Mouse (Mus musculus) stomach, adult 2 months (tissue): ENCODE results near the gene Senp7. TPM values are rescaled to one million over a fixed set of nuclear protein-coding genes. Genes with fewer than 3 reads are reported as not detected.

ENCODE experiments used
- polyA plus RNA-seq: library from polyadenylated mRNA; depleted of rRNA; stranded (reverse); fragments of >200 nt; gene quantifications from 2 replicates; pipeline ENCODE4 v1.2.3, GENCODE M21; 2012; rRNA removed

Gene Senp7
- 0.11 and 0.36 TPM in 2 replicates for polyA plus RNA-seq

DNA sequence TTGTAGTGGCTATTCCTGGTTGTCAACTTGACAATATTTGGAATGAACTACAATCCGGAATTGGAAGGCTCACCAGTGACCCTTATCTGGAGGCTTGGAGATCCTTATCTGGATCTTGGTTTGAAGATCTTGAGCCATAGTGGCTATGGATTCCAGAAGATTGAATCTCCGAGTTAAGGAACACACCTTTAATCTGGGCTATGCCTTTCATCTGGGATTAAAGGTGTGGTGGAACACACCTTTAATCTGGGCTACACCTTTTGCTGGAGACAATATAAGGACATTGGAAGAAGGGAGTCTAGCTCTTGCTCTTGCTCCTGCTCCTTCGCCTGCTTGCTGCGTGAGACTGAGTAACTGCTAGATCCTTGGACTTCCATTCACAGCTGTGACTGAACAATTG, at the start of gene Senp7:
Gene Senp7 (plus strand): TSS at position 301 of the 400 bp plus-strand sequence.

DNA sequence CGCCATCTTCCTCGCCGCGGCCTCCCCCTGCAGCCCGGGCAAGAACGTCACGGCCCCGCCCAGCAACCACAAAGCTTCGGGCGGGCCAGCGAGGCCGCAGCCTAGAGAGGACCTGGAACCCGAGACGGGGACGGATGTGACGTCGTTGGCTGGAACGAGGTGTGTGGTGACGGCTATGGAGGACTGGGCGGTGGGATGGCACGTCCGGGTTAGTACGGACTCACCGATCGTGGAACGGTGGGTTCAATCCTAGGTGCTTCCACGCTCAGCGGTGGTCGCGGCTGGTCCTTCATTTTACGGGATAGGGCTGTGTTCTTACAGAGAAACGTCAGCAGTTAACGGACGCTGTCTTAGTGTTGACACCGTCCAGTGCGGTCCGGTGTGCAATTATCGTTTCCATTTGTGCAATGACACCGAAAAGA, 18.5 kb upstream of the Senp7 start, which contains the start of gene Pcnp:
Gene Pcnp (minus strand): TSS at position 79 of the 422 bp plus-strand sequence.

DNA sequence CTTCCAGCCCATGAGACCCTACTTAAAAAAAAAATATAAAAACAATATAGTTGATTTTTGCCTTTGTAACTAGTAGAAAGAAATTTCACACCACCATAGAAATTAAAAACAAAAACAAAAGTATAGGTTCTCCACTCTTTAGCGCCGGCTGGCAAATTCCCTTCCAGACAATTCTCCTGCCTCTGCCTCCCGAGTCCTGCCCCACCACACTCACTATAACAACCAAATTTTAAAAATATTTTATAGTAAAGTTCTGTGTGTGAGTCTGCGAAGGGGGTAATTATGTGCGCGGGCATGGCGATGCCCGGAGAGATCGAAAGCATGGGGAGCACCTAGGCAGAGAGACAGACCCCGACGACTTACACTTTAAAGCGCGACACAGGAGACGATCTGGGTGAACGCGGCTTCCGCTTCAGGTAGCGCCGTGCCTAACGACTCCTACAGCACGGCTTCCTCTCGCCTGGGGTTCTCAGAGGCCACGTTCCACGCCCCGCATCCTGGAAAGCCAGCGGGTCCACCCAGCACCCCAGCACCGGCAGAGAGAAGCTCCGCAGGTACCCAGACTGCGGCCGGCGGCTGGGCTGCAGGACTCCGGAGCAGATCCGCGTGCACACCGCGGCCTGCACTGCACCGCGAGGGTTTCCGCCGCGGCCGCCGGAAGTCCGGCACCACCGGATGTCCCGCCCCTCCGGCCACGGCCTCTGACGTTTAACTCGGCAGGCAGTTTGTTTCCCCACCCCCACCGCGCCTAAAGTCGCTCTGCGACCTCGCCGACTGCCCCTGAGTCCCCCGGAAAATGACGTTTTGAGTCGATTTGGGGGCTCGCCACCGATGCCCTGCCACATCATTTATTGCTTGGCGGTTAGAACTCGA, 10.8 kb upstream of the Senp7 start, which contains the start of gene Trmt10c:
Gene Trmt10c (minus strand): TSS at position 682 of the 873 bp plus-strand sequence.

DNA sequence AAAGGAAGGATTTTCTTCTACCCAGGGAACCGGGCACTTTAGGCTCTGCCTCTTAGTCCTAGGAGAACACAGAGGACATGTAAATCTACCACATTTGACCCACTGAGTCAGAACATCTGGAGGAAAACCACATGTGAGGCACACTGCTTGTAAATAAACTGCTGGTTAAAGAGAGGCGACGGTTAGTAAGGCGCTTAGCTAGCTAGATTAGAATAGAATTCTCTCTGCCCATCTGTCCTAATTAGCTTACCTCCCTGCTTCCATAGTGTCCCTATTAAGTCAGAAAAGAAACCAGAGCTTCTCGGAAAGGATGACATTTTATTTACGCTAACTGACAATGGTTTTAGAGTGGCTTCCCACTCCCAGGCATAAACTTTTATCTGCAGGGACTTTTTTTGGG, 155.9 kb downstream of the Senp7 start, which contains the start of gene Impg2:
Gene Impg2 (plus strand): TSS at position 263 of the 400 bp plus-strand sequence.

Other genes with a start within 250 kb of the Senp7 start
- gene Nfkbiz, start 209.4 kb upstream of the Senp7 start, polyA plus RNA-seq, result 16.7 and 22.8 TPM in 2 replicates
- 0.03 and 0.04 TPM in 2 replicates for gene Nxpe3, start 153.1 kb upstream of the Senp7 start, polyA plus RNA-seq
- 0.04 and 0.09 TPM in 2 replicates for gene Cep97, start 113.5 kb upstream of the Senp7 start, polyA plus RNA-seq
- 1.6 and 7.1 TPM in 2 replicates for gene Rpl24, start 82.1 kb upstream of the Senp7 start, polyA plus RNA-seq
- gene Zbtb11, start 74.5 kb upstream of the Senp7 start, polyA plus RNA-seq, result 0.74 and 0.95 TPM in 2 replicates
- 0.99 and 1.5 TPM in 2 replicates for gene Pcnp, start 18.6 kb upstream of the Senp7 start, polyA plus RNA-seq
- gene Trmt10c, start 10.5 kb upstream of the Senp7 start, polyA plus RNA-seq, result 1.4 and 2.4 TPM in 2 replicates
- gene Impg2, start 156.0 kb downstream of the Senp7 start, polyA plus RNA-seq, result 0.03 TPM in 1 of 2 replicates, not detected in the other